Mouse (Mus musculus): ENCODE data around the gene BC028528.
"Not testable (repeated sequence)": the region's sequence is repeated elsewhere in the genome, so short reads cannot be mapped to it uniquely, and the experiment has no call there.

Gene BC028528

DNA sequence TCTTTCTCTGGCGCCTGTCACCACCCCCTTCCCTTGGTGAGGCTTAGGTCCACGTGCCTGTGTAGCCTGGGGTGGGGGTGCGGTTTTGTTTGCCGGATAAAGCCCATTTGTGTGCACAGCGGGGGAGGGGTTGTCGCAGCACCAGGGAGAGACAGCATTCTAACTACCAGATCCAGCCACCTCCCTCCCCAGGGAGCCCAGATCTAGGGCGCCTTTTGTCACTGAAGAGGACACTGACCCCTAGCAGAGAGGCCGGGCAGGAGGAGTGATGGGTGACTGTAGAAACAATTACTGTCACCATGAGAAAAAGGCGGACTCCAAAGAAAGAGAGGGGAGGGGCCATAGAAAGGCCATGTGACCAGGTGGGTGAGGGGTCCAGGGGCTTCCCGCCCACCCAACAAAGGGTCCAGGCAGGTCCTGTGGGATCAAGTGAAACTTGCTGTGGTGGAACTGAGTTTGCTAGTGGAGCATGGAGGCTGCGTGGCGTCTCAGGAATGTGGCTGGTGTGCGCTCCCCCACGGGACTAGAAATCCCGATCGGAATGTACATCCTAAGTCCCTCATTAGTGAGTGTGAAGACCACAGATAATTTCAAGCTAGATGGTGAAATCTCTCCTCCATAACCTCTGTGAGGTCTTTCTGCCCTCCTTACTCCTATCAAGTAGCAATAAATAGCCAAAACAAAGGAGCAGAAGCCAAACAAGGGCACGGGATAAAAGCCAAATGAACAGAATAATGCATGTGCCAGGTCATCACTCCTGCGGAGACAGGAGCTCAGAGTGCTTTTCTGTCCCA is 13.5 kb upstream of the BC028528 start:
- DNase-seq (ENCODE audit: low read depth, low spot score): peak; percentile 67

DNA sequence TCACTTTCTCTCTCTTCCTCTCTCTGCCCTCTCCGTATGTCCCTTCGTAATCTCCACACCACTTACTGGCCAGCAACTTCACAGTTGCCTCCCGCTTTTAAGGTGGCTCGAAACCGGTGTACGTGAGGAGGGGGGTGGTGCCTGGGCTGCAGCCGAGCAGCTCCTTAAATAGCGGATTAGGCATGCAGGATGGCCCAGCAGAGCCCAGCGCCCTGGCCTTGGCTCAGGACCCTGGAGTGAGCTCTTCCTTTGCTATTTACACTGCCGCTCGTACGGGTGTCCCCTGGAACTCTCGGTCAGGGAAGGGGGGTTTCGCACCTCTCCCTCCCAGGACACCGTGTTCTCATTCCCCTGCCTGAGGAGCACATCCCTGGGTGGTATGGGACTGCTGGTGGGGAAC is 12.8 kb upstream of the BC028528 start, which contains the start of gene Car14:
Gene Car14 (minus strand): TSS at position 124 of the 400 bp plus-strand sequence.
- DNase-seq (ENCODE audit: low read depth, low spot score): no peak

DNA sequence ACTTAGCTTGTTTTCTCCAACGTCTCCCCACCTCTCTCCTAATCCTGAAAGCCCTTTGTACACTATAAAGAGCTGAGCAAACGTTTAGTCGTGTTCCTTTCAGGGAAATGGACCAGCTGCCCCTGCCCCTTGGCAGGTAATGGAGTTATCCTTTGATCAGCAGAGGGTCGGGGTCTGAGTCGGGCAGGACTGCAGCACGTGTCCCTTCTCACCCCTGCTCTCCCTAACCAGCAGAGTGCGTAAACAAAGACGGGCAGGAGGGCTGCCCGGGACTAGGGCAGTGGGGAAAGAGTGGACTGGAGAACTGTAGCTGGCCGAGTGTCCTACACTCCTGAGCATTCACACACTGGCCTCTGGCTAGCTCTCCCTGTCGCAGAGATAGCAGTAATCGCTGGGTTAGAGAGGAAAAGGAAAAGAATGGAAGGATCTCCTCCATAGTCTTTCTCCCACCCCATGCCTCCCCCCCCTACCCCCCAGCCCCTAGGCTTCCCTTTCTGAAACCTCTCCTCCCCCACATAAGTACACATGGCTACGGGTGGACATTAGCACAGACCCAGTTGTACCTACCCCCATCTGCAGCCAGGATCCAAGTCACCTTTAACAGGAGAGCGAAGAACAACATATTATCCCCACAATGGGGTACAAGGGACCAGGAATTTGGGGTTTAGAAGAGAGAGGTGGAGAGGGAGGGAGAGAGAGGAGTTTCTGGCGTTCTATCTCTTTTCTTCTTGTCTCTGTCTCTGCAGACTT is 12.1 kb upstream of the BC028528 start:
- DNase-seq (ENCODE audit: low read depth, low spot score): no peak

DNA sequence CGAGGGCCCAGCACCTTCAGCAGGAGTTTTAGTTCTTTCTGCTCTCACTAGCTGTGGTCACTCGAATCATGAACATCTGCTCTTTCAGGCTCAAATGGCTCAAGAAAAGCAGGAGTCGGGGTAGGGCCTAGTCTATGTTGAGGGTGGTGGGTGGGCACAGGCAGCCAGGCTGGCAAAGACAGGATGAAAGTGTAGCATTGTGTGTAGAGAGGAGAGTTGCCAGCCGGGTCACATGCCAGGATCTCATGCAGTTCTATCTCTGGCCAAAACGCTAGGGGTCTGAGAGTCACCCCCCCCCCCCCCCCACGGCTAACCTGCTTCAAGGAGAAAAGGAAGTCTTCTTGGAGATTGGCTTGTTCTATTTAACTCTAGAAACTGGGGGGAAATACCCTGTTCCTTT is 10.8 kb upstream of the BC028528 start:
- no peak for DNase-seq (ENCODE audit: low read depth, low spot score)

DNA sequence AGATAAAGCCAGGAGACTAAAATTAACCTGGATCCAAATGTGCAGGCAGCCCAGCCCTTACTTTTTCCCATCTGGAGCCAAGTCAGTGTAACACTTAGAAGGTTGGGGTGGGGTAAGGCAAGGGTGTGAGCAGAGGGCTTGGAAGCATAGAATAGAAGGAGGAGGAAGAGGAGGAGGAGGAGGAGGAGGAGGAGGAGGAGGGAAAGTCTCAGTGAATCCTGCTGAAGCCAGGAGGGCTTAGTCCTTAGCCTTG is 10.5 kb upstream of the BC028528 start:
- DNase-seq (ENCODE audit: low read depth, low spot score): no peak

DNA sequence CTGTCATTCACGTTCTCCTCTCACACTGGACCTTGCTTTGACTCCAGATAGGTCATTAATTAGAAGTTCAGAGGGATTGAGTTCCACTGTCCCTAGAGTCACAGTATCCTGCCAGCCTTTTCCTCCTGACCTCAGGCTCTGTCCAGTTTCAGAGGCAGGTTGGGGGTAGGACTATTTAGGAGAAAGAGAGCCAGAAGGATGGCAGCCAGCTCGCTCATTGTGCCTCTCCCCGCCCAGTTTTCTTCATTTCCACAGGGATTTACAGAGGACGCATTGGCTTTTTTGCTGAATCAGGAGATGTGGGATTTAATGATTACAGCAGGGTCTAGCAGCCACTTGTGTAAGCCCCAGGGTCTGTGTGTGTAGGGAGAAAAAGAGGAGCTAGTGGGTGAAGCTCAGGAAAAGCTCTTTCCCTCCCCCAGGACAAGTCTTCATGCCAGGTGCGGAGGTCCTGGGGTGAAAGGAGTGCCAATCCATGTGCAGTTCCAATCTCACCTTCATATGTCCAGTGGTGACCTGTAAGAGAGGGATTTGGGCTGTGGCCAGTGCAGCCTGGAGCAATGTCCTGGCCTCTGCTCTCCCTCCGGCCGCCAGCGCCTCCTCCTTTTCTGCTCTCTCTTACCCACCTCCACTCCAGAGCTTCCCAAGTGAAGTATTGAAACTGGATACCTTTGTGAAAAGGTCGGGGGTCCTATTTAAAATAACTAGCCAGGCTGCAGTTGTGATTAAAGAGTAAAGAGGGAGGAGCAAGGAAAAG is 10.0 kb upstream of the BC028528 start:
- no peak for DNase-seq (ENCODE audit: low read depth, low spot score)

DNA sequence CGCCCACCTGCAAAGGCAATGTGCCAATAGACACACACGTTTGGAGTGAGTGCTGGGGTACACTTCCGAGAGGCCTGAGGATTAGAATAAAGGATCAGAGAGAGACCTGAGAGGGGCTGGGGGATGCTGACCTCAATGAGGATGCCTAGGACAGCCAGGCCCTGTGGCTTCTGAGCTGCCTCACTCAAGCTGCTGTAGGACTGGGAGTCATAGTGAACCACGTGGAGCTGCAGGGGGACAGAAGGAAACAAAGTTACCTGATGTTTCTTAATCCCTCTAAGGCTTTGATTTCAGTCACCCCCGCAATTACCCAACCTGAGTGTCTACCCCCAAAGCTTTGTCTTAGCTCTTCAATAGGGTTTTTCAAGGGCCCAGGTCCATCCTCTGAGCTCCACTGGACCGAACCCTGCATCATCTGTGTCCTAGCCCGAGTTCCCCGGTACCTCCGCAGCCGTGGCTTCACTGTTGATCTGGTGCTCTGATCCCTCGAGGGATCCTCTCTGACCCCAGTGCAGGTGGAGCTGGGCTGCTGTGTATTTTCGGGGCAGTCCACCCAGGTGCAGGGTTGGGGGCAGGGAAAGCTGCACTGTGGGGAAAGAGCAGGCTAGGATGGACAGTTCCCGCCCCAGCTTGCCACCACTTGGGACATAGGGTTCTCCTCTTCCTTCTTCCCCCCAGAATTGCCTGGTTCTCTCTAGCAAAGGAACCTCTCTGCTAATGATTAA is 8.2 kb upstream of the BC028528 start:
- DNase-seq (ENCODE audit: low read depth, low spot score): no peak

DNA sequence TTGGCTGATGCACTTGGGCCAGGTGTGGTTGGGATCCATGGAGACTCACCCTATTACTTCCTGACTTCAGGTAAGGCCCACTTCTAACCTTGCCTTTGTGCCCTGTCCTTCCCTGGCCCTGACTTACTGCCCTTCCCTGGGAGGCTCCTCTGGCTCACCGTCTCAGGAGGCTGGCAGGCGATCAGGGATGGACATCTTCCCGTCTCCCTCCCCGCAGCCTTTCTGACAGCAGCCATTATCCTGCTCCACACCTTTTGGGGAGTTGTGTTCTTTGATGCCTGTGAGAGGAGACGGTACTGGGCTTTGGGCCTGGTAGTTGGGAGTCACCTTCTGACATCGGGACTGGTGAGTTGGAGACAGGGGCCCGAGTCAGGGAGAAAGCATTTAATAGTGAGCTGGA is 3.7 kb upstream of the BC028528 start:
- DNase-seq (ENCODE audit: low read depth, low spot score): not testable (repeated sequence)

DNA sequence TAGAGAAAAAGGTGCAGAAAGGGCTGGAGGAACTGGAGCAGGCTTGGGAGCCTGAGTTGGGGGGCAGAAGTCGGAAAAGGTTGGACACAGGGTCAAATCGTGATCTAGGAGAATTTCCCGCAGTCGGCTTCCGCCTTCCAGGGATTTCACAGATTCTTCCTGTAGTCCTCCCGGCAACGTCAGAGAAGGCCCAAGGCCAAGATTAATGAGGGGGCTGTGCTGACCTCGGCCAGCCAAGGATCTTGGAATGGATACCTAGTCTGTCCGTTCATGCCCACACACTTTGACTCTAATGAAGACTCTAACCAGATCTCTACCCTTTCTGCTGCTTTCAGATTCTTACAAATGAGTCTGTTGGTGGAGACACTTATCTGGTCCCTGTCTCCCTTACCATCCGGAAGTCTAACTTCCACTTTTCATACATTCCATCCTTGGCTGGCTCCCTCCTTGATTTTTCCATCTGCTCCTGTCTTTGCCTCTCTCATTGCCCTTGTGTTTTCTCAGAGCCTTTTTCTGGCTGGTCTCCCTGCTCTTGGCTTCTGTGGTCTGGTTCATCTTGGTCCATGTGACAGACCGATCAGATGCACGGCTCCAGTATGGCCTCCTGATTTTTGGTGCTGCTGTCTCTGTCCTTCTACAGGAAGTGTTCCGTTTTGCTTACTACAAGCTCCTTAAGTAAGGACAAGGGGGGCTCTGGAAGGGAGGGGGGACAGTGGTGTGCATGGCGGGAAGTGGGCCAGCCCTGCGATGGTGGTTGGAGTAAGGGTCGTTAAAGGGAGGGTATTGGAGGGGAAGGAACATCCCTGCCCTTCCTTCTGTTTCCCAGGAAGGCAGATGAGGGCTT is 2.7 kb upstream of the BC028528 start:
- no peak for DNase-seq (ENCODE audit: low read depth, low spot score)

DNA sequence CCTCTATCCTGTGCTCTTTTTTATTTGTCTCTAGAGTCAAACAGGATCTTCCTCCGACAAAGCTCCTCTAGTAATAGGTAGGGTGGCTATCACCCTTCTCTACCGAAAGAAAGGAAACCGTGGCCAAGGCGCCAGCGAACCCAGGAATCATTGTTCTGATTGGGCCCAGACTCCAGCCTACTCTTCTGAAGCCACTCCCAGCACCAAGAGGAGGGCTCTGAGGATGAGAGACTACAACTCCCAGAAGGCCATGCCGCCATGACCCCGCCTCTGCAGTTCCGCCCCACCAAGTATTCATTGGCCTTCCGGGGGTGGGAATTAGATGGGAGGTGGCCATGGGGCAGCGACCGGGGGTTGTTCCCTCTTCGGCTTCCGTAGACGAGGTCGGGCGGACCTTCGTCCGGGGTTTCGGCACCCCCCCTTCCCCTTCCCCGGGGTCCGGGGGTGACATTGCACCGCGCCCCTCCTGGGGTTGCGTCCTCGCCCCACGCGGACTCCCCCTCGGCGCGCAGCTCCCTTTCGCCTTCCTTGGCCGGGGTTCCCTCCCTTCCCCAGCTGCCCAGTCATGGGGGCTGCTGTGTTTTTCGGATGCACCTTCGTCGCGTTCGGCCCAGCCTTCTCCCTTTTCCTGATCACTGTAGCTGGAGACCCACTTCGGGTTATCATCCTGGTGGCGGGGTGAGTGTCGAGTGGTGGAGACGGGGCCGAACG is 2.0 kb upstream of the BC028528 start, which contains the start of gene Aph1a:
Gene Aph1a (plus strand): TSS at position 364 of the 711 bp plus-strand sequence.
- DNase-seq (ENCODE audit: low read depth, low spot score): peak; percentile 98

DNA sequence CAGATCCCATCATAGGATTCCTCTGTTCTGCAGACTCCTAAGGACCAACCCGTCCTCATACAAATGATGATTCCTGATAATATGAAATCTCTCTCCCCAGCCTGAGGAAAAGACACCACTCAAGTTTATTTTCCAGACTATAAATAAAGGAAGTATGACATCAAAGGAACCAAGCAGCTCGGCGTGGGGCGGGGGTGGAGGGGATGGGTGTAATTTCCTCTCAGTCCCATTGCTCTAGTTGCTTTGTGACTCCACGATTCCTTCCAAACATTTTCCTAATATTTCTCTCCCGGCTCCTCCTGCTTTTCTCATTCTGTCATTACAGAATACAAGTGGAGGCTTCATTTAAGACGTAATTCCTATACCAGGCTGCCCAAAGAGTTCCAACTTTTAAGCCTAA is 1.3 kb upstream of the BC028528 start:
- peak; percentile 48 for DNase-seq (ENCODE audit: low read depth, low spot score)

DNA sequence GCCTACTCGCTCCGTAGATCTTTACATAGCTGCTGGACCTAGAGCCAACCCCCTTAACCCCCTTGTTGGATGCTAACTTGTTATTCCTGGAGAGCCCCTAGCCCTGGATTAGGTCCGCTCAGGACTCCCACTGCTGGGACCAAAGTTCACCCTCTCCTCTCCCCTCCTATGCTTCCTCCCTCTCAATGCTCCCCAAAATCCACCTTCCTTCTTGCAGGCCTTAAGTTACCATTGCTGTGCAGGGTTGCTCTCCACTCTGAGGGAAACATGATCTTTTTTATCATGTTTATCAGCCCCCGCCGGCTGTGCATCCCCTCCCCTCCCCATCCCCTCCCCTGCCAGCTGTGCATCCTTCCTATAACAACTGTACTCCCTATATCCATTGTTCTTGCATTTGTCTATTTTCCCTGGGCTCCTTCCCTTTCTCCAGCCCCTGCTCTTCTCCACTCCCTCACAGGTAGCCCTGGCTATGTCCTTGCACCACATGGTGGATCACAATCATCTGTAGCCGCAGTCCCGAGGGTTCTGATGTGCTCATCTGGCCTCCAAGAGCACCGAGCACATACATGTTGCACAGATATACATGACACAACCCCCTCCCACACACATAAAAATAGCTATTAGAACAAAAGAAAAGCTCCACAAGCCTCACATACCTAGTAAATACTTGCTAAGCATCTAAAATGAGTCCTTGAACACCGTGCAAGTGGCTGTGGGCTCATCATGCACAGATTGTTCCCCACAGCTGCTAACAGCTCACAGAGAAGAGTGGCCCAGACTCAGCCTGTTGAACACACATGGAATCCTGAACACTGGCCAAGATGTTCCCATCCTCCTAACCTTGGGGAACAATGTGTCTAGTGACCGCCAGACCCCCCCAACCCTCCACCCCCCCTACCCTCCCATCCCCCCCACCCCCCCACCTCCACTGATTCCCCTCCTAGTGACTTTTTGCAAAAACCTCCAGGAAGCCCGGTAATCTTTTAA is 554 bp upstream of the BC028528 start:
- DNase-seq (ENCODE audit: low read depth, low spot score): no peak

DNA sequence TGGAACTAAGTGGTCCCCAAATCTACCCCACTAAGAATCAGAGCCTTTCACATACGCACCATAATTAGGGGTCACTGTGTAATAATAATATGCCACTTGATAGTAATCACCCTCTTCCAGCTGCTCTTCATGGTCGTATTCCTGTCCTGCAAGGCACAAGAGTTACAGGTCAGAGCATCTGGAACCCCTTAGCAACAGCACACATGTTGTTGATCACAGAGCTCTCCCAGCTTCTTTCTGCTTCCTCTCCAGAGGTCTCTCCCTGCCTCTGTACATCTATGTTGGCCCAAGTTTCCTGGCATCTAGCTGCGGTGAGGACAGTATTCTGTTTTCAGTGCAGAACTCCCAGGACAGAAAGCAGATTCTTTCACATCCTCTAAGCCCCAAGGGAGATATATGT is 2.1 kb downstream of the BC028528 start:
- no peak for DNase-seq (ENCODE audit: low read depth, low spot score)

DNA sequence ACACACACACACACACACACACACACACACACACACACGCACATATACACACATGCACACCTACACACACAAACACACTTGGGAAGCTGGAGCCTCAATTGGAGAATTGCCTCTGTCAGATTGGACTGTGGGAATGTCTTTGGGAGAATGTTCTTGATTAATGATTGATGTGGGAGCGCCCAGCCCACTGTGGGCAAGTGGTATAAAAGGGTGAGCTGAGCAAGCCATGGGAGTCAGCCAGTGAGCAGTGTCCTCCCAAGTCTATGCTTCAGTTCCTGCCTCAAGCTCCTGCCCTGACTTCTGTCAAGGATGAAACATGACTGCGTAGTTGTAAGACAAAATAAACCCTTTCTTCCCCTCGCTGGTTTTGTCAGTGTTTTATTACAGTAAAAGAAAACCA is 4.2 kb downstream of the BC028528 start:
- no peak for DNase-seq (ENCODE audit: low read depth, low spot score)

DNA sequence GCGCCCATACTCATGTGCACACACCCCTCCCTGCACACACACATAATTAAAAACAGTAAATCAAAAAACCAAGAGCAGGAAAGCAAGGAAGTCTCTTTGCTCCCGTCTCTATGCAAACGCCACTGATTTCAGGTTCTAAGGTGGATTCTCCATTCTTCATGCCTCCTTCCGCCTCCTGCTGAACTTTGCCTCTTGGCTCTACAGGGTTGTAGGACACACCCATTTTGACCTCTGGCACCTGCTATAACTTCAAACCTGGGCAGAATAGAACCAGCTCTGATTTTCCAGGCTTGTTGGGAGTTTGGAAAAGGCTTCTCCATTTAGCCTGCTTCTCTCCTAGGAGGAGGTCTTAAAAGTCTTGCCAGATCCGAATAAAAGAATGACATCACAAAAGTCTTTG is 7.4 kb downstream of the BC028528 start:
- DNase-seq (ENCODE audit: low read depth, low spot score): no peak

DNA sequence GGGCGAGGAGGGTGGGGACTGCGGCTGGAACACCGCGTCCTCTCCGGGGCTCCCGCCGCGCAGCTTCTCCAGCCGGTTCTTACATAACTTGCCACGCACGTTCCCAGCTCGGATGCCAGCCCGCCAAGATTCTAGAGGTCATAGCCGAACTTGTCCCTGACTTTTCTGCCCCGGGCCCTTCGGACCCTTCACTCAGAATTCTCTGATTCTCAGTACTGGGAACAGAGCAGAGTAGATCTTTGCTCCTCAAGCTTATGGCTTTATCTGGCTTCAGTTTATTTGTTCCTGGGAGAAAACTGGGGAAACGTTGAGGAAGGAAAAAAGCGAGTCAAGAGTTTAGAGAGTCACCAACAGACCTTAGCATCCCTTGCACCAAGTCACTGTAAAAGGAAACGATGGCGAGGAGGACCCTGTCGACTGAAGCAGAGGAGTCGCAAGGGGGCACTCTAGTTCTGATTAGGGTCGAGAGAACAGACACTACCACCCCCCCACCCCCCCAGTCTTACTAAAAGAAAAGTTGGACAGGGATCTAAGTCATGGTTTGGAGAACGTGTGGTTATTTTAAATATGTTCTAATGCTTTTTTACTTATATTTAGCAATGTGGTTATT is 8.9 kb downstream of the BC028528 start:
- DNase-seq (ENCODE audit: low read depth, low spot score): peak; percentile 80

DNA sequence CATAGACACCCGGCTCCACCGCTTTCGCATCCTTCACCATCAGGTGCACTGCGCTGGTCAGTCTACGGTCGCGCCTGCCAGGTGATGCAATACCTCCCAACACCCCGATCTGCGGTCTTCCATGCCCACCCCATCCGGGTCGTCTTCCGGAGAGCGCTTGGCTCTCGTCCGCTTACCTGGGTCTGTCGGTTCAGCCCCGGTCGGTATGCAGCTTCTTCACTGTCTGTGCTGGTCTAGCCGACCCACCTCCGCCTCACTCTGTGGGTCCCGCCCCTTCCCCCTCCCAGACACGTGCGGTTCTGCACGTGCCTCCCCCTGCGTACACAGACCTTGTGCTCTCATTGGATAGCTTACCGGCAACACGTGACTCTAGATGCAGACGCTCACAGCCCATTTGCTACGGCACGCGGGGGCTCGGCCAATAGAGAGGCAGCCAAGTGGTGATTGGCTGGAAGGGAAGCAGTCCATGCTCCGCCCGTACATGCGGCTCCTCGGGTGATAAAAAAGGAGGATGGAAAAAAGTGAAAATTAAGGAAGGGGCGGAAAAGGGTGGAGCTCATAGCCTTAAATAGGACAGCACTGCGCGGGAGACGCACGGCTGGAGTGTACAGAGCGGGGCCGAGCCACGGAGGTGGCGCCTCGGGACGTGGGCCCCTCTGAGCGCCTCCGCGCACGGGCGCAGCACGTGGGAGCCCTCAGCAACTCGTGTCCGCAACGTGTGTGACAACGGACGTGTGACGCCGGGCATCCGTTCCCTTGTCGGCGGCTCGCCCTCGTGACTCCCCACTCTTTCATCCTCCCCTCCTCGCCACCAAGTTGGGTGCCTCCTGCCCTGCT is 9.6 kb downstream of the BC028528 start, which contains the start of gene Ciart:
Gene Ciart (minus strand): TSS at position 273 of the 837 bp plus-strand sequence.
- peak; percentile 96 for DNase-seq (ENCODE audit: low read depth, low spot score)

DNA sequence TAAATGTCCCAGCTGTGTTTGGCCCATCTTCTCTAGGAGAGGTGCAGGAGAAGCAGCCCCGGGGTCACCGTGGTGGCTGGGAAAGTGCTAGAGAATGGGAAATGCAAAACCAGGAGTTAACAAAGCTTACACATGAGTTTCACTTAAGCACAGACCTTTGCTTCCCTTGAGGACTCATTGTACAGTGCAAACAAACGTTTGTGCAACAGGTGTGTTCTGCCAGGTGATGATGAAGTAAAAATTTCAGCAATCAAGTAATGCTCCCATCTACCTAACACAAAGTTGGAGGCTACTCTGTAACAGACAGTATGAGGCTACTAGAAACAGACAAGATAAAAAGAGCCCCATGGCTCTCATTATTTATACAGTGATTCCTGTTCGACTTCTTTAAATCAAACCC is 12.7 kb downstream of the BC028528 start:
- no peak for DNase-seq (ENCODE audit: low read depth, low spot score)

Measured in CD4-positive, CD25-positive, alpha-beta regulatory T cell, adult 2 months (primary cell).